ENCODE assay signal across 8 mouse cellular contexts in genomic region chr5:27737168-27737567, GRCm38 (mm10). TPM values are rescaled to one million over a fixed set of nuclear protein-coding genes. Genes with fewer than 3 reads are reported as not detected.
DNase-seq lines count a peak whose midpoint lies in the region; ATAC-seq and TF ChIP-seq lines count a peak whose summit lies in the region.

No protein-coding gene starts in this region.

- no peaks in the 10 kb centered on the region for H3K27me3 ChIP-seq in C2C12 (ENCODE audit: control insufficient read depth, insufficient read depth, insufficient read length)
- H3K27me3 ChIP-seq in limb, embryonic 11.5 days (ENCODE audit: control insufficient read depth, insufficient read depth, low read length): no peaks in the 10 kb centered on the region
- H3K27me3 ChIP-seq in midbrain, embryonic 13.5 days: no peaks in the 10 kb centered on the region

- 6% methylated on average over 3 of the region's 3 CpGs for WGBS in limb, embryonic 11.5 days
- WGBS in midbrain, embryonic 13.5 days: 8% methylated on average over 3 of the region's 3 CpGs

- H3K79me2 ChIP-seq in C2C12 (ENCODE audit: control insufficient read depth, insufficient read depth): no peaks in the 10 kb centered on the region

- ATAC-seq in limb, embryonic 11.5 days (ENCODE audit: insufficient number of reproducible peaks, low FRiP score, low TSS enrichment, low read depth): peak; percentile 90
- ATAC-seq in midbrain, embryonic 13.5 days: peak; percentile 55

- TF ChIP-seq CTCF in C2C12 (IDR thresholded peaks at IDR 0.05; ENCODE audit: control insufficient read depth, insufficient read depth, insufficient read length): peak; percentile 37

- H3K4me1 ChIP-seq in limb, embryonic 11.5 days (ENCODE audit: control insufficient read depth, insufficient read depth, low read length): no peaks in the 10 kb centered on the region
- H3K4me1 ChIP-seq in midbrain, embryonic 13.5 days (replicated peaks): peaks cover 9% of the 10 kb centered on the region

- H3ac ChIP-seq in C2C12 (ENCODE audit: control insufficient read depth, insufficient read length, low read depth): no peak overlapping the region

- peaks cover 11% of the 10 kb centered on the region for H3K36me3 ChIP-seq in C2C12 (ENCODE audit: control insufficient read depth, insufficient read depth)
- H3K36me3 ChIP-seq in limb, embryonic 11.5 days (ENCODE audit: control insufficient read depth, insufficient read depth, low read length): 0 out of 2 replicates have a peak, but pooled peaks cover 4% of the 10 kb centered on the region
- H3K36me3 ChIP-seq in midbrain, embryonic 13.5 days: peaks cover 19% of the 10 kb centered on the region

- H3K9ac ChIP-seq in limb, embryonic 11.5 days (ENCODE audit: low read length): no peak overlapping the region
- H3K9ac ChIP-seq in midbrain, embryonic 13.5 days (replicated peaks): no peak overlapping the region

- no peak overlapping the region for H3K4me3 ChIP-seq in C2C12 (ENCODE audit: insufficient read depth, poor library complexity, severe bottlenecking)
- no peak overlapping the region for H3K4me3 ChIP-seq in limb, embryonic 11.5 days (ENCODE audit: low read depth, low read length)
- H3K4me3 ChIP-seq in midbrain, embryonic 13.5 days (replicated peaks): no peak overlapping the region

- H3K9me3 ChIP-seq in limb, embryonic 11.5 days (ENCODE audit: control insufficient read depth, low read length): no peaks in the 10 kb centered on the region
- peaks cover 4% of the 10 kb centered on the region; the same call in 1 of the 2 replicates for H3K9me3 ChIP-seq in midbrain, embryonic 13.5 days

- no peak overlapping the region for H3K4me2 ChIP-seq in limb, embryonic 11.5 days (ENCODE audit: low read depth, severe bottlenecking)
- H3K4me2 ChIP-seq in midbrain, embryonic 13.5 days (replicated peaks): no peak overlapping the region

- H3K27ac ChIP-seq in limb, embryonic 11.5 days (replicated peaks; ENCODE audit: low read depth, low read length): no peak overlapping the region
- no peak overlapping the region for H3K27ac ChIP-seq in midbrain, embryonic 13.5 days

- DNase-seq in cerebellum, postnatal 25 days: peak; percentile 34 to 50
- DNase-seq in cerebellum, adult 8-10 months: no peak
- peak; percentile 31 for DNase-seq in c-Kit-positive CD71-positive TER-119-negative erythroid progenitor cells, embryonic 14.5 days (ENCODE audit: low read depth)
- DNase-seq in heart, postnatal 4 days: peak; percentile 78
- DNase-seq in limb, embryonic 11.5 days (ENCODE audit: low spot score): peak; percentile 91
- peak; percentile 44 for DNase-seq in thymus, postnatal 0 days (ENCODE audit: low spot score)

- H3K79me3 ChIP-seq in C2C12 (ENCODE audit: low read depth): no peaks in the 10 kb centered on the region

TF ChIP-seq in C2C12, 6 proteins besides CTCF, POLR2A, EP300 and RAD21:
- no peak for TF ChIP-seq USF1 (IDR thresholded peaks at IDR 0.05; ENCODE audit: low read depth)

RNA-seq across cellular contexts. Expression of gene Paxip1, which starts 54.3 kb away (rescaled TPM):
- 17.4 TPM for polyA plus RNA-seq in C2C12 (2012; fragmentation: generic; extraction: Trizol)
- 10 to 100 TPM; 30.4 to 31.7 TPM for total RNA-seq in heart, postnatal 4 days (2021)
- polyA plus RNA-seq in limb, embryonic 11.5 days (2014; fragmentation: Nextera tagmentation; extraction: Ambion mirVana): 53.8 and 61.0 TPM in 2 replicates
- polyA plus RNA-seq in midbrain, embryonic 13.5 days (2015; fragmentation: Nextera tagmentation; extraction: Ambion mirVana): 30.0 and 32.7 TPM in 2 replicates
- 20.4 and 23.4 TPM in 2 replicates for polyA plus RNA-seq in thymus, postnatal 0 days (2015; fragmentation: Nextera tagmentation; extraction: Ambion mirVana)
